8 mouse cellular contexts compared by ENCODE assay signal in genomic region chr5:28093874-28094273, GRCm38 (mm10). TPM values are rescaled to one million over a fixed set of nuclear protein-coding genes. Genes with fewer than 3 reads are reported as not detected.
DNase-seq lines count a peak whose midpoint lies in the region; TF ChIP-seq lines count a peak whose summit lies in the region.

No protein-coding gene starts in this region.

- TF ChIP-seq CTCF in left cerebral cortex, adult 2 months (IDR thresholded peaks at IDR 0.05): peak; percentile 78

- peak; percentile 76 for DNase-seq in MN1 (ENCODE audit: low spot score)
- peak; percentile 86 for DNase-seq in cerebellum, adult 8-10 months
- peak; percentile 32 to 69 for DNase-seq in frontal cortex, postnatal 14 days (ENCODE audit: low spot score in 2 of 2)
- peak; percentile 35 for DNase-seq in hindlimb bud, embryonic 11.5 days (ENCODE audit: extremely low spot score, low read depth, low spot score)
- peak; percentile 65 to 78 for DNase-seq in left cerebral cortex, adult 2 months (ENCODE audit: extremely low spot score in 1 of 2, low spot score in 2 of 2)
- DNase-seq in mesoderm, embryonic 11.5 days (ENCODE audit: low read depth, low spot score): peak; percentile 78
- peak; percentile 36 for DNase-seq in right cerebral cortex, postnatal 25 days
- peak; percentile 86 for DNase-seq in urinary bladder, postnatal 25 days (ENCODE audit: low spot score)

- H3K27ac ChIP-seq in left cerebral cortex, adult 2 months: no peak overlapping the region

- intact Hi-C loops in left cerebral cortex, adult 2 months (cut with DNase I): loop anchor here (1.0 to 5.0 kb wide), 3 partner anchors 99 to 417 kb away; no protein-coding TSS in a partner anchor

- no peak overlapping the region for H3K4me3 ChIP-seq in left cerebral cortex, adult 2 months

RNA-seq across cellular contexts. Expression of gene Insig1, which starts 22.7 kb away (rescaled TPM):
- 10 to 100 TPM; 76.8 to 82.2 TPM for total RNA-seq in left cerebral cortex, adult 2 months (2021)

Comparison
In these comparisons a context has a peak if more than half of its experiments do, and no peak if none do; other contexts are left out.
1. DNase-seq: peak in every context shown above with its lines; median percentile 86 in cerebellum, adult 8-10 months; 86 in urinary bladder, postnatal 25 days; 78 in mesoderm, embryonic 11.5 days; 76 in MN1; 72 in left cerebral cortex, adult 2 months; 50 in frontal cortex, postnatal 14 days; 36 in right cerebral cortex, postnatal 25 days; 35 in hindlimb bud, embryonic 11.5 days.